ENCODE assay signal across 8 mouse cellular contexts in the genomic region with DNA sequence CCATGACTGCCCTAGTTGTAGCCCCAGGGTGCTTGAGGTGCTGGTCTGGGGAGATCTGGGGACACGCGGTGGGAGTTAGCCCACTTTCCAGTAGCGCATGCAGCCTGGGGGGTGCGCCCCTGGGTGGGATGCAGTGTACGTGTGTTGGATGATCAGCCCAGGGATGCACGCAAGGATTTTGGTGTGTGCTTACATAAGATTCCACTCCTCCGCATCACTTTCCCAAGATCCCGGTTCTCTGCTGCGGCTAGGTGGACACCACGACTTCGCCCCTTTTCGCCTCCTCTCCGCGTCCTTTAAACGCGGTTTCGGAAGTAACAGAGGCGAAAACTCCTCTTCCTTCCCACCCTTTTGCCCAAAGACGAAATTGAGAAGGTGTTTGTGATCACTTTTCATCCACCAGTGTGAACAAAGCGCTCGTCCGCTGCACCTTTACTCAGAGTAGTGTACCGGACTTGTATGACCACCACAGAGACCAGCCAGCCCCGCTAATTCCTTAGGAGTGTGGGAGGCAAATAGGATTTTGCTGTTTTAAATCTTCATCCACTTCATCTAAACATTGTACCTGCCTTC. TPM values are rescaled to one million over a fixed set of nuclear protein-coding genes. Genes with fewer than 3 reads are reported as not detected.
DNase-seq lines count a peak whose midpoint lies in the region; ATAC-seq and TF ChIP-seq lines count a peak whose summit lies in the region.

No protein-coding gene starts in this region.

- peaks cover 17% of the 10 kb centered on the region for H3K79me3 ChIP-seq in C2C12 (ENCODE audit: low read depth)

- ATAC-seq in forebrain, embryonic 11.5 days (replicated peaks; ENCODE audit: low FRiP score) = 0 out of 2 replicates have a peak, but pooled peaks have one; percentile 3
- peak; percentile 26; the same call in 1 of the 2 replicates for ATAC-seq in limb, embryonic 13.5 days (ENCODE audit: low FRiP score, low read depth)

- intact Hi-C loops in gastrocnemius, adult 2 months (cut with DNase I) = no loop called here
- intact Hi-C loops in gastrocnemius, postnatal 14 days (cut with DNase I; ENCODE audit: low total_unique reads) = loop anchor here (5.0 kb wide), 1 partner anchor 35 kb away; no protein-coding TSS in a partner anchor

- H3K4me1 ChIP-seq in forebrain, embryonic 11.5 days (replicated peaks; ENCODE audit: control insufficient read depth, insufficient read depth, low read length) = peaks cover 10% of the 10 kb centered on the region; the same call in 1 of the 2 replicates
- peaks cover 16% of the 10 kb centered on the region for H3K4me1 ChIP-seq in limb, embryonic 13.5 days

- H3K79me2 ChIP-seq in C2C12 (ENCODE audit: control insufficient read depth, insufficient read depth) = peaks cover 53% of the 10 kb centered on the region

- peak overlapping the region; percentile 95 for H3ac ChIP-seq in C2C12 (ENCODE audit: control insufficient read depth, insufficient read length, low read depth)

- peak overlapping the region; percentile 73 for H3K27ac ChIP-seq in gastrocnemius, adult 2 months
- H3K27ac ChIP-seq in forebrain, embryonic 11.5 days (ENCODE audit: low read depth, low read length) = no peak overlapping the region
- no peak overlapping the region for H3K27ac ChIP-seq in limb, embryonic 13.5 days

- peak overlapping the region; percentile 89 for H3K4me3 ChIP-seq in gastrocnemius, adult 2 months
- H3K4me3 ChIP-seq in C2C12 (ENCODE audit: insufficient read depth, poor library complexity, severe bottlenecking) = peak overlapping the region; percentile 56
- peak overlapping the region; percentile 92 for H3K4me3 ChIP-seq in forebrain, embryonic 11.5 days (ENCODE audit: low read depth, low read length)
- H3K4me3 ChIP-seq in limb, embryonic 13.5 days = peak overlapping the region; percentile 83

- peaks cover 8% of the 10 kb centered on the region for H3K27me3 ChIP-seq in C2C12 (ENCODE audit: control insufficient read depth, insufficient read depth, insufficient read length)
- peaks cover 4% of the 10 kb centered on the region; the same call in 1 of the 2 replicates for H3K27me3 ChIP-seq in forebrain, embryonic 11.5 days (ENCODE audit: control insufficient read depth, insufficient read depth, low read length)
- H3K27me3 ChIP-seq in limb, embryonic 13.5 days = peaks cover 52% of the 10 kb centered on the region

- H3K36me3 ChIP-seq in C2C12 (ENCODE audit: control insufficient read depth, insufficient read depth) = no peaks in the 10 kb centered on the region
- H3K36me3 ChIP-seq in forebrain, embryonic 11.5 days (ENCODE audit: control insufficient read depth, insufficient read depth, low read length) = no peaks in the 10 kb centered on the region
- no peaks in the 10 kb centered on the region for H3K36me3 ChIP-seq in limb, embryonic 13.5 days

- no peak for DNase-seq in gastrocnemius, adult 2 months
- DNase-seq in gastrocnemius, postnatal 14 days = no peak
- DNase-seq in forebrain, embryonic 11.5 days (ENCODE audit: low spot score) = no peak
- DNase-seq in right cerebral cortex, postnatal 14 days = peak; percentile 41
- no peak for DNase-seq in layer of hippocampus, postnatal 10 days (ENCODE audit: low spot score in 2 of 2)
- no peak for DNase-seq in gastrocnemius, postnatal 4 days (ENCODE audit: low spot score in 2 of 2)

- peak overlapping the region; percentile 92 for H3K9ac ChIP-seq in forebrain, embryonic 11.5 days (ENCODE audit: low read length)
- H3K9ac ChIP-seq in limb, embryonic 13.5 days = peak overlapping the region; percentile 90

- H3K4me2 ChIP-seq in forebrain, embryonic 11.5 days (ENCODE audit: low read depth, low read length, severe bottlenecking) = peak overlapping the region; percentile 99
- peak overlapping the region; percentile 99 for H3K4me2 ChIP-seq in limb, embryonic 13.5 days (replicated peaks)

- WGBS in forebrain, embryonic 11.5 days = 4% methylated on average over 24 of the region's 24 CpGs
- WGBS in limb, embryonic 13.5 days = 4% methylated on average over 24 of the region's 24 CpGs

- TF ChIP-seq CTCF in gastrocnemius, adult 2 months (IDR thresholded peaks at IDR 0.05) = no peak
- TF ChIP-seq CTCF in C2C12 (IDR thresholded peaks at IDR 0.05; ENCODE audit: control insufficient read depth, insufficient read depth, insufficient read length) = no peak

- no peaks in the 10 kb centered on the region for H3K9me3 ChIP-seq in forebrain, embryonic 11.5 days (ENCODE audit: control insufficient read depth, low read length)
- H3K9me3 ChIP-seq in limb, embryonic 13.5 days = peaks cover 3% of the 10 kb centered on the region; the same call in 1 of the 2 replicates

TF ChIP-seq in C2C12, 6 proteins besides CTCF, POLR2A, EP300 and RAD21:
- TF ChIP-seq USF1 (IDR thresholded peaks at IDR 0.05; ENCODE audit: low read depth) (no peak), MYOG (IDR thresholded peaks at IDR 0.05; ENCODE audit: control insufficient read depth, extremely low read depth, insufficient read length) (no peak), FOSL1 (IDR thresholded peaks at IDR 0.05; ENCODE audit: insufficient read depth, low read length, poor library complexity, severe bottlenecking) (no peak), MAX (IDR thresholded peaks at IDR 0.05) (no peak), MYOD1 (IDR thresholded peaks at IDR 0.05; ENCODE audit: control insufficient read depth, insufficient read length, low read depth) (no peak), CEBPB (IDR thresholded peaks at IDR 0.05; ENCODE audit: low read depth) (no peak)

RNA-seq across cellular contexts. Expression of a gene that starts 1.4 kb away (rescaled TPM):
- total RNA-seq in gastrocnemius, adult 2 months (2021) = 10 to 100 TPM; 24.0 to 38.2 TPM
- 10 to 100 TPM; 42.0 to 56.1 TPM for total RNA-seq in gastrocnemius, postnatal 14 days (2021)
- 45.3 TPM for polyA plus RNA-seq in C2C12 (2012; fragmentation: generic; extraction: Trizol)
- 48.1 and 48.4 TPM in 2 replicates for polyA plus RNA-seq in forebrain, embryonic 11.5 days (2014; fragmentation: Nextera tagmentation; extraction: Ambion mirVana)
- polyA plus RNA-seq in limb, embryonic 13.5 days (2015; fragmentation: Nextera tagmentation; extraction: Ambion mirVana) = 45.2 and 48.1 TPM in 2 replicates
- 100 to 1,000 TPM; 726 TPM for total RNA-seq in layer of hippocampus, postnatal 10 days (2021)
- 10 to 100 TPM; 78.9 to 80.6 TPM for total RNA-seq in gastrocnemius, postnatal 4 days (2021)

Comparison
In these comparisons a context has a peak if more than half of its experiments do, and no peak if none do; other contexts are left out.
1. RNA of a gene that starts 1.4 kb away (total RNA-seq): 726 TPM in layer of hippocampus, postnatal 10 days; 78.9 to 80.6 TPM in gastrocnemius, postnatal 4 days, 42.0 to 56.1 TPM in gastrocnemius, postnatal 14 days and 24.0 to 38.2 TPM in gastrocnemius, adult 2 months; every median in the first group is over 4 times any median in the second.
2. Peak in every context shown above with its lines, with median percentiles within 50 percentile points of each other: H3K4me3 ChIP-seq.